41 mouse cellular contexts compared by ENCODE assay signal in genomic region chr5:38827310-38827709, GRCm38 (mm10). TPM values are rescaled to one million over a fixed set of nuclear protein-coding genes. Genes with fewer than 3 reads are reported as not detected.
"Had no signal": no experiment of that assay in that cellular context is flagged by ENCODE, and none has a peak within 500 bp of the region (broad histone marks: within the 10 kb centered on the region; RNA-seq: fewer than 3 reads in every experiment).

No protein-coding gene starts in this region.

- H3K4me3 ChIP-seq: heart, embryonic 12.5 days; heart, embryonic 13.5 days; heart, embryonic 15.5 days; hindbrain, embryonic 10.5 days; hindbrain, embryonic 12.5 days; hindbrain, embryonic 13.5 days; hindbrain, embryonic 15.5 days; intestine, embryonic 15.5 days; kidney, embryonic 15.5 days; layer of hippocampus, adult 2 months; left cerebral cortex, adult 2 months had no signal

- H3K27ac ChIP-seq: heart, embryonic 13.5 days; heart, embryonic 15.5 days; hindbrain, embryonic 10.5 days; hindbrain, embryonic 12.5 days; hindbrain, embryonic 13.5 days; hindbrain, embryonic 14.5 days; hindbrain, embryonic 15.5 days; hindbrain, postnatal 0 days; intestine, embryonic 15.5 days; kidney, embryonic 15.5 days; kidney, postnatal 0 days; layer of hippocampus, adult 2 months; left cerebral cortex, adult 2 months had no signal

- DNase-seq: heart, postnatal 10 days; heart, postnatal 14 days; heart, postnatal 36 days; heart, postnatal 4 days; kidney, adult 11 months; kidney, adult 18-20 months; kidney, adult 8-10 months; kidney, adult 9 months; kidney, postnatal 10 days; kidney, postnatal 14 days; kidney, postnatal 25 days; kidney, postnatal 36 days; kidney, postnatal 4 days; layer of hippocampus, adult 9-11 months; layer of hippocampus, postnatal 36 days had no signal

- H3K27me3 ChIP-seq: heart, embryonic 12.5 days; heart, embryonic 13.5 days; heart, embryonic 15.5 days; hindbrain, embryonic 12.5 days; hindbrain, embryonic 13.5 days; hindbrain, embryonic 15.5 days; intestine, embryonic 15.5 days; kidney, embryonic 15.5 days had no signal

- ATAC-seq: hindbrain, embryonic 16.5 days; hindbrain, postnatal 0 days; inflammation-experienced regulatory T-cells, adult 6 months; intestine, embryonic 15.5 days; intestine, embryonic 16.5 days; intestine, postnatal 0 days had no signal

- H3K4me1 ChIP-seq: heart, embryonic 12.5 days; heart, embryonic 13.5 days; heart, embryonic 15.5 days; hindbrain, embryonic 10.5 days; hindbrain, embryonic 12.5 days; hindbrain, embryonic 13.5 days; hindbrain, embryonic 15.5 days; intestine, embryonic 15.5 days; kidney, embryonic 15.5 days had no signal

- H3K36me3 ChIP-seq: heart, embryonic 12.5 days; heart, embryonic 13.5 days; heart, embryonic 15.5 days; hindbrain, embryonic 10.5 days; hindbrain, embryonic 12.5 days; hindbrain, embryonic 13.5 days; hindbrain, embryonic 15.5 days; intestine, embryonic 15.5 days; kidney, embryonic 15.5 days had no signal

RNA-seq across cellular contexts. Expression of gene Clnk, which starts 49.3 kb away (rescaled TPM):
- total RNA-seq: heart, postnatal 10 days; heart, postnatal 14 days; heart, postnatal 25 days; heart, postnatal 36 days; heart, postnatal 4 days; hindbrain, postnatal 0 days; layer of hippocampus, adult 18-20 months; layer of hippocampus, adult 2 months; layer of hippocampus, postnatal 25 days; layer of hippocampus, postnatal 36 days; left cerebral cortex, adult 18-20 months had no signal
- polyA plus RNA-seq: heart, embryonic 12.5 days; heart, embryonic 14.5 days; heart, embryonic 15.5 days; heart, postnatal 0 days; hindbrain, postnatal 0 days; inflammation-experienced regulatory T-cells, adult 6 months; kidney, embryonic 14.5 days; kidney, embryonic 15.5 days; kidney, embryonic 16.5 days; kidney, postnatal 0 days had no signal
